Mouse (Mus musculus) hindbrain, embryonic 12.5 days (tissue): Measurements from ENCODE around the gene Atad5. TPM values are rescaled to one million over a fixed set of nuclear protein-coding genes. Genes with fewer than 3 reads are reported as not detected.

Experiments
- ATAC-seq: fragments of 200-750 bp; cut with Nextera tagmentation; 2 replicates; pipeline ENCODE4 v1.8.0; 2017; ENCODE audit warnings: moderate TSS enrichment; ENCODE audit not compliant: low FRiP score
- H3K27ac ChIP-seq: fragments of 300-500 bp; sonication (generic); 2 replicates; pipeline ENCODE4 v1.5.1; 2016; ENCODE audit warnings: mild to moderate bottlenecking
- H3K27me3 ChIP-seq: fragments of 300-500 bp; sonication (generic); 2 replicates; pipeline ENCODE4 v1.6.1; 2016; ENCODE audit warnings: mild to moderate bottlenecking
- H3K36me3 ChIP-seq: fragments of 300-500 bp; sonication (generic); 2 replicates; pipeline ENCODE4 v1.6.1; 2016; ENCODE audit warnings: mild to moderate bottlenecking
- H3K4me1 ChIP-seq: fragments of 300-500 bp; sonication (generic); 2 replicates; pipeline ENCODE4 v1.6.1; 2016
- H3K4me2 ChIP-seq: fragments of 300-500 bp; sonication (generic); replicated peaks from 2 replicates; pipeline ENCODE4 v1.6.1; 2016; ENCODE audit warnings: mild to moderate bottlenecking
- H3K4me3 ChIP-seq: fragments of 300-500 bp; sonication (generic); 2 replicates; pipeline ENCODE4 v1.5.1; 2016; ENCODE audit warnings: mild to moderate bottlenecking
- H3K9ac ChIP-seq: fragments of 300-500 bp; sonication (generic); 2 replicates; pipeline ENCODE4 v1.6.1; 2016; ENCODE audit warnings: mild to moderate bottlenecking, moderate library complexity
- H3K9me3 ChIP-seq: fragments of 300-500 bp; sonication (generic); replicated peaks from 2 replicates; pipeline ENCODE4 v1.6.1; 2016; ENCODE audit warnings: mild to moderate bottlenecking
- WGBS: fragments of 180-500 bp; shearing (Covaris S2); methylation state at CpG from one replicate; pipeline ENCODE4 v1.1.7; 2016; 5-methylcytosine and 5-hydroxymethylcytosine counted together
- polyA plus RNA-seq: library from polyadenylated mRNA; unstranded; fragments of >200 nt; fragmentation: Nextera tagmentation; extraction: Ambion mirVana; gene quantifications from 2 replicates; pipeline ENCODE4 v1.2.1, GENCODE M21; 2016

Gene Atad5
- polyA plus RNA-seq, 1 experiment from 2014 or later: 11.7 TPM

DNA sequence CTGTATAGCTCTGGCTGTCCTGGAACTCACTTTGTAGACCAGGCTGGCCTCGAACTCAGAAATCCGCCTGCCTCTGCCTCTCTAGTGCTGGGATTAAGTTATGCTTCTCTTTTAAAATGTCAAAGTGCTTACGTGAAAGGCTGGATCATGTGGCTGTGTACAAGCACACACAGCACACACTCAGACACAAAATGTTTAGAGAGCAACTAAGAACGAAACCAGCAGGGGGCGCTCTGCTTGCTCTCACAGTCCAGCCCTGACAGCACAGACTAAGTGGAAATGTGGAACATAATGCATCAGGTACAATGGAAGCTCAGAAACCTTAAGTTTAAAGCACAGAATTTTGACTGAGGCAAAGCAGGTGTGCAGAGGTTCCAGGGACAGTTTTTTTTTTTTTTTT is 2.4 kb upstream of the Atad5 start:
- Histone ChIP-seq H3K36me3 (no peaks in the 10 kb centered on the region), H3K9ac (no peak overlapping the region), H3K27me3 (no peaks in the 10 kb centered on the region), H3K27ac (no peak overlapping the region), H3K4me3 (no peak overlapping the region), H3K9me3 (no peaks in the 10 kb centered on the region), H3K4me1 (peaks cover 9% of the 10 kb centered on the region), H3K4me2 (no peak overlapping the region)
- ATAC-seq: peak; percentile 66; the same call in 1 of the 2 replicates
- WGBS: 9% methylated on average over 5 of the region's 5 CpGs

DNA sequence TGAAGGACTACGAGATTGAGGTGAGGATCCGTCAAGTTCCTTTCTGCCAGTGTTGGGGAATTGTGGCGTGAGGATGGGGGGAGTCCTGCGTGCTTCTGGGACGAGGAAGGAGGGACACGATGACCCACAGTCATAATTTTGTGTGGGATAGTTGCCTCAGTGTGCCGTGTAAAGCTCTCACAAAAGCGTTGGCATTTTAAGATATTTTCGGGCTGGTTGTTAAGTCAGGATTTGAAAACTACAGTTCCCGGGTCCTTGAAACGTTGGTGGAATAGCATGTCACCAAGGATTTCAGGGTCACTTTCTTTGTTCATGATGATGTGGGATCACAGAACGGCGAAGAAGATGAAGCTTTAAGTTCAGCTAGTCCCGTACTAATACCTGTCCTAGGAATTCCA is 616 bp downstream of the Atad5 start:
- Histone ChIP-seq H3K27me3 (no peaks in the 10 kb centered on the region), H3K4me3 (peak overlapping the region; percentile 74), H3K27ac (no peak overlapping the region), H3K9me3 (no peaks in the 10 kb centered on the region), H3K4me1 (peaks cover 9% of the 10 kb centered on the region), H3K36me3 (no peaks in the 10 kb centered on the region), H3K4me2 (peak overlapping the region; percentile 84), H3K9ac (peak overlapping the region; percentile 79)
- 2% methylated on average over 14 of the region's 14 CpGs for WGBS
- no peak for ATAC-seq

DNA sequence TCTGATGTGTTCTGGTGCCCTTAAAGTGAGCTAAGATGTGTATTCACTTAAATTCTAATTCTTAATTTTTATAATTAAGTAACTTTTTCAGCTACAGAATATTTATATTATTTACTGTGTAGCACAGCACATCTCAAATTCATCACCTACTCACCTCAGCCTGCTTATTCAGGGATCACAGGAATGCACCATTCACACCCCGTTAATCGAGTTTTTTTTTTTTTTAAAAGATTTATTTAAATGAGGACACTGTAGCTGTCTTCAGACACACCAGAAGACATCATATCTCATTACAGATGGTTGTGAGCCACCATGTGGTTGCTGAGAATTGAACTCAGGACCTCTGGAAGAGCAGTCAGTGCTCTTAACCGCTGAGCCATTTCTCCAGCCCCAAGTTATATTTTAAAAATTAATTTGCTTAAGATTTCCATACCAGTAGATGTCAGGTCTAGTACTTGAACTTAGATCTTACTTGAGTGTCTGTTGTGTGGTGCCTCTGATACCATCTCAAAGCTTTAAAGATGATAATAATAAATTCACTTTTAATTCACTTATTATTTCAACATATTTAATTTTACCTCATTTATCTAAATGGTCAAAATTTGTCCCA is 1.5 kb downstream of the Atad5 start:
- Histone ChIP-seq H3K4me3 (peak overlapping the region; percentile 74), H3K27ac (no peak overlapping the region), H3K9me3 (no peaks in the 10 kb centered on the region), H3K9ac (0 out of 2 replicates have a peak overlapping the region, but pooled peaks have one; percentile 79), H3K36me3 (peaks cover 3% of the 10 kb centered on the region; the same call in 1 of the 2 replicates), H3K27me3 (no peaks in the 10 kb centered on the region), H3K4me1 (peaks cover 9% of the 10 kb centered on the region), H3K4me2 (peak overlapping the region; percentile 84)
- ATAC-seq: no peak
- WGBS: 67% methylated on average over 3 of the region's 3 CpGs

DNA sequence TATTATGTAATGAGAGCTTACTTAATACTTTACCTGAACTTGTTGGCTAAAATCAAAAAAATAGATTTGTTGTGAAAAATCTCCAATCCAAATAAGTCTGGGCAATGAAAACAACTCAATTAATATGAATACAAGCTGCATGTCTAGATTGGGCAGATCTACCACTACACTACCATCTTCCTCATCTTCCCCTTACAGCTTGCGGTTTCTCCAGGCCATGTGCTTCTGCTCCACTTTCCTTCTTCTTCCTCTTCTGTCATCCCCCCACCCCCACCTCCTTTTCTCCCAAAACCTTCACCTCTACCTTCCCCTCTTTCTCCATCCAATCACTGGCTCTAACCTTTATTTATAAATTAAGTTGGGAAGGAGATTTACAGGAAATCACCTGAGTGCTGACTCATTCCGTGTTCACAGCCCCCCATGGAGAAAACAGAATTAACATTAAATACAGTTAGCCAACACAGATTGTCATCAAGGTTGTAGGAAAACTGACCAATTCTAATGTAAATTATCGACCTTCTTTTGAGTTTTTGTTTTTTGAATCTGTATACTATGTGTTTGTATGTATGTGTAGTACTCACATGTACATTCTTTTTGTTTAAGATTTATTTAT is 9.3 kb downstream of the Atad5 start:
- Histone ChIP-seq H3K4me1 (no peaks in the 10 kb centered on the region), H3K27ac (no peak overlapping the region), H3K9ac (no peak overlapping the region), H3K4me3 (no peak overlapping the region), H3K9me3 (no peaks in the 10 kb centered on the region), H3K36me3 (peaks cover 30% of the 10 kb centered on the region), H3K27me3 (no peaks in the 10 kb centered on the region), H3K4me2 (no peak overlapping the region)
- no peak for ATAC-seq
- 96% methylated on average over 3 of the region's 3 CpGs for WGBS

DNA sequence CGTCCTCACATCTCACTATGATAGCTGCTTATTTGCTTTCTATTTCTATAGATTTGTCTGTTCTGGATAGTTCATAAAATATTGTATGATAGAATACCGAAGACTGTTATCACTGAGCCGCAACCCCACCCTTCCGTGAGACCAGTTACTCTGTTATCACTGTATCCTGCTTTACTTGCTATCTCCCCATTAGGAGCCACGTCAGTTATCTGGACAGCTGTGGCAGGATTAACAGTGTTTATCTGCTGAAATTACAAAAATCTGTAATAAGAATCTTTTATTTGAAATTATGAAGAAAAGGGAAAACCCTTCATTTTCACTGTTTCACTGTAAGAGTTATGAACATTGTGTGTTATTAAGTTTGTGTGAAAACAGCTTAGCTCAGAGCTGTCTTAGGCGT is 12.1 kb downstream of the Atad5 start:
- H3K4me3 ChIP-seq: no peak overlapping the region
- peaks cover 32% of the 10 kb centered on the region for H3K36me3 ChIP-seq
- no peak overlapping the region for H3K27ac ChIP-seq
- H3K27me3 ChIP-seq: no peaks in the 10 kb centered on the region
- no peak for ATAC-seq
- no peaks in the 10 kb centered on the region for H3K4me1 ChIP-seq
- no peak overlapping the region for H3K4me2 ChIP-seq
- H3K9ac ChIP-seq: no peak overlapping the region
- WGBS: 95% methylated on average over 6 of the region's 6 CpGs
- no peaks in the 10 kb centered on the region for H3K9me3 ChIP-seq

DNA sequence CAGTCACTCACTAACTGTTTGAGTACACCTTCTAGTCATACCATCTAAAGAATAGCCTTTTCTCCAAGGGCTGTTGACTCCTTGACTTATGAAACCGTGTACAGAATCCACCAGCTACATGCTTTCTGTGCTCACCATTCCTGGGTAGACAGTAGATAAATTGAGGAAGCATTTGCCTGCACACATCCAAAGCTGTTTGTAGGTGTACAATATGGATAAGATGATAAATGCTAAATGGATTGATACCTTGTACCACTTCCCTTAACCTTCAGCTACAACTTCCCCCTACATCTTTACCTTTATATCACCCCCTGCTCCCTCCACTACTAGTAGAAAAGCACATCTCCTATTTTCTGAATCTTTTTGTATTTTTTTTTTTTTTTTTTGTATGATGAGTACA is 15.2 kb downstream of the Atad5 start:
- 95% methylated on average over 1 of the region's 1 CpGs for WGBS
- Histone ChIP-seq H3K36me3 (peaks cover 28% of the 10 kb centered on the region), H3K27ac (no peak overlapping the region), H3K9me3 (no peaks in the 10 kb centered on the region), H3K9ac (no peak overlapping the region), H3K4me2 (no peak overlapping the region), H3K27me3 (no peaks in the 10 kb centered on the region), H3K4me3 (no peak overlapping the region), H3K4me1 (no peaks in the 10 kb centered on the region)
- no peak for ATAC-seq

DNA sequence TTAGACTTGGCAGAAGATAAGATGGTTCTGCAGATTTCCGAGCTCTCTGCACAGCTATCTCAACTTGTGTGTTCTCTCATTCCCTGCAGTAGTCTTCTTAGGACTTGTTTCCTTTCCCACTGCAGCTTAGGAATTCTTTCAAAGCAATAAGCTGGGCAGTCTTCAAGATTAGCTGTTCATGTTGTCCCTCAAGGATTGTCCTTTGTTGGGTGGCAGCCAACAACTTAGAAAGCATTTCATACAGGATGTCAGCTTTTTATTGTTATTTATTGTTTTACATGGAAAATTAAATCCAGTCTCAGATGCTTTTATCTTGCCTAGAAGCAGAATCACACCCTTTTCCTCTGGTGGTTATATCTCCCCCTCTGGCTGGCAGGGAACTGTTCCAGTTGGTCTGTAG is 27.2 kb downstream of the Atad5 start:
- Histone ChIP-seq H3K4me1 (no peaks in the 10 kb centered on the region), H3K27ac (no peak overlapping the region), H3K9ac (no peak overlapping the region), H3K27me3 (no peaks in the 10 kb centered on the region), H3K4me3 (no peak overlapping the region), H3K36me3 (peaks cover 64% of the 10 kb centered on the region), H3K4me2 (no peak overlapping the region), H3K9me3 (no peaks in the 10 kb centered on the region)
- ATAC-seq: no peak
- 97% methylated on average over 1 of the region's 1 CpGs for WGBS

DNA sequence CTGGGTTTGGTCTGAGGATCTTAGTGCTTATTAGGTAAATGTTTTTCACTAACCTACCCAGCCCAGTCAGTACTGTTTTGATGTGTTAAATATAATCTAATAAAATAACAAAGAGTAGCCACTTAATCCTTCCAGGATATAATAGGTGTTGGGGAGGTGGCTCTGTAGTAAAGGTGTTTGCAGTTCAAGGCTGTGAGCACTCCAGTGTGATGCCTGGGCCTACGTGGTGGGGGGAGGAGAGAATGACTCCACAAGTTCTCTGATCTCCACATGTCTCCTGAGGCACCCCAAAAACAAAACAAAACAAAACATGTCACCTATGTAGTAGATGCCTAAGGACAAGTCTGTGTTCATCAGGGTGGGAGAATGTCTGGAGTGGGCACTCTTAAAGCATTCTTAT is 42.9 kb downstream of the Atad5 start:
- Histone ChIP-seq H3K36me3 (peaks cover 45% of the 10 kb centered on the region), H3K9me3 (no peaks in the 10 kb centered on the region), H3K27ac (no peak overlapping the region), H3K9ac (no peak overlapping the region), H3K4me3 (no peak overlapping the region), H3K4me2 (no peak overlapping the region), H3K27me3 (no peaks in the 10 kb centered on the region), H3K4me1 (no peaks in the 10 kb centered on the region)
- no peak for ATAC-seq
- WGBS: 73% methylated on average over 1 of the region's 1 CpGs

DNA sequence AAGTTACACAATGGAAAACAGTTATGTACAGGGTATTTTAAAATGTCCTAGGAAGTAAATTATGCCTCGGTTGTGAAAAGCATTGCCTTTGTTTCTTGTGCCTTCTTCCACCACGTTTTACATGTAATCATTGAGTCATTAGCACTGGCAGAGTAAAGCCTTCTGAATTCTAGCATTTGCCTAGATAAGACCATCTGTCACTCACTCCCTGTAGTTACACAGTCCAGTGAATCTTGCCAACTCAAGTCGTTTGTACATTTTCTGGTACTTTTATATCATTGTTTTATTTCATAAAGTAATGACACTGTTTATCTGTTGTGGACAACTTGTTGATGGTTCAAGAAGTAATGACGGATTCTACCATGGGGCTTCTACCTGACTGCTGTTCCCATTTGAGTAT is 45.5 kb downstream of the Atad5 start:
- ATAC-seq: no peak
- peaks cover 56% of the 10 kb centered on the region for H3K36me3 ChIP-seq
- WGBS: 84% methylated on average over 4 of the region's 4 CpGs

DNA sequence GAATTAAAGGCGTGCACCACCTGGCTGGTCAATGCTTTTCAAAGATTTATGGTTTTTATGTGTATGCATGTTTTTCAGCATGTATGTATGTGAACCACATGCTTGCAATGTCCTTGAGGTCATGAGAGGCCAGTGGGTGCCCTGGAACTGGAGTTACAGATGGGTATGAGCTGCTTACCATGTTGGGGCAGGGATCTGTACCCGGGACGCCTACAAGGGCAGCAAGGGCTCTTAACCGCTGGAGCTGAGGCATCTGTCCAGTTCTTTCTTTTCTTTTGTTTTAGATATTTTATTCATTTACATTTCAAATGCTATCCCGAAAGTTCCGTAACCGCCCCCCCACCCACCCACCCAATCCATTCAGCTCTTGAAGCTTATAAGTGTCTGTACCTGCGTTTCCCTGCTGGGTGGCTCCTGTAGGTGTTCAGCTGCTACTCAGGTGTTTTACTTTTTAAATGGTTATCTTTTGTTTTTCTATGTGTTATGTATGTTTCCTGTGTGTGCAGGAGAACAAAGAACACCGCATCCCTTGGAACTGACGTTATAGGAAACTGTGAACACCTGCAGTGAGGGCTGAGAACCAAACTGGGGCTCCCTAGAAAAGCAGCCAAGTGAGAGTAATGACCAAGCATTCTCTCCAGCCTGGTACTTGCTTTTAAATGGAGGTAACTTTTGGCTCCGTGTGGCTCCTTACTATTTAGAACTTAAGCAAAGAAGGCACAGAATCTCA is 46.9 kb downstream of the Atad5 start:
- no peaks in the 10 kb centered on the region for H3K27me3 ChIP-seq
- peaks cover 53% of the 10 kb centered on the region for H3K36me3 ChIP-seq
- no peak overlapping the region for H3K4me3 ChIP-seq
- no peak for ATAC-seq
- WGBS: 86% methylated on average over 11 of the region's 11 CpGs
- H3K4me2 ChIP-seq: no peak overlapping the region
- H3K4me1 ChIP-seq: peaks cover 6% of the 10 kb centered on the region; the same call in 1 of the 2 replicates
- H3K9ac ChIP-seq: no peak overlapping the region
- H3K9me3 ChIP-seq: no peaks in the 10 kb centered on the region
- H3K27ac ChIP-seq: no peak overlapping the region

More for the DNA sequence above, 45.5 kb downstream of the Atad5 start:
- Histone ChIP-seq H3K4me1 (0 out of 2 replicates have a peak, but pooled peaks cover 3% of the 10 kb centered on the region), H3K9ac (no peak overlapping the region), H3K27ac (no peak overlapping the region), H3K27me3 (no peaks in the 10 kb centered on the region), H3K9me3 (no peaks in the 10 kb centered on the region), H3K4me3 (no peak overlapping the region), H3K4me2 (no peak overlapping the region)

DNA sequence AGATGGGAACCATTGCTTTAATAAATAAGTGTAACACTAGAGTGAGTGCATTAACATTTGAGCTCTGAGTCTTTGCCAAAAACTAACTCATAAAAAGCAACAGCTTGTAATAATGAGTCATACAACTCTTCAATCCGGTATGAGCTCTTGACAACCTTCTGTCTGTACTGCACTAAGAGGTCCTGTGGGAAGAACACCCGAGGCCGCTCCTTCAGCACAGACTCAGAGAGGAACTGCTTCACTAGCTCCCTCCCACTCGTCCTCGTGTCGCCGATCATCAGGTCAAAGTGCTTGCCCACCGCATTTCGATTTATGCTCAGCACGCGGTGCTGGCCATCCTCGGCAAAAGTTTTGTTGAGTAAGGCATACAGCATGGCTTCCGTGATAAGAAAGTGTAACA is 47.6 kb downstream of the Atad5 start:
- Histone ChIP-seq H3K4me1 (peaks cover 6% of the 10 kb centered on the region; the same call in 1 of the 2 replicates), H3K36me3 (peaks cover 52% of the 10 kb centered on the region), H3K27ac (no peak overlapping the region), H3K4me2 (no peak overlapping the region), H3K9ac (no peak overlapping the region), H3K4me3 (no peak overlapping the region), H3K27me3 (no peaks in the 10 kb centered on the region), H3K9me3 (no peaks in the 10 kb centered on the region)
- no peak for ATAC-seq
- WGBS: 95% methylated on average over 13 of the region's 13 CpGs

DNA sequence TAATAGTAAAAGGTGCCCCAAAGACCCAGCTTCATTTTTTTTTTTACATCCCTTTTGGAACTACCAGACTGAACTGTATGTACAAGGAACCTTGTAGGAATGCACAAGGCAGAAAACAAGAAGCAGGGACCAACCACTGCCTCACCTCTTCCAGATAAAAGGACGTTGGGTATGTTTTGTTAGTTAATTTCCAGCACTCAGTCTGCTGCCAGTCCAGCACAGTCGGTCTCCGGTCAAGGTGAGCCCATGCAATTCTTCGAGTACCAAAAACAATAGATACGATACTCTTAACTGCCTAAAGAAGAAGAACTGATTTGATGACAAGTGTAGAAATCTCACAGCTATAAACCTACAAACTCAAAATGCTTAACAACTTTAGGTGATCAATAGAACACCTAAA is 48.6 kb downstream of the Atad5 start:
- H3K27ac ChIP-seq: no peak overlapping the region
- no peak overlapping the region for H3K9ac ChIP-seq
- H3K27me3 ChIP-seq: no peaks in the 10 kb centered on the region
- 94% methylated on average over 5 of the region's 5 CpGs for WGBS
- no peak overlapping the region for H3K4me2 ChIP-seq
- no peak overlapping the region for H3K4me3 ChIP-seq
- peaks cover 9% of the 10 kb centered on the region for H3K4me1 ChIP-seq
- ATAC-seq: no peak
- peaks cover 44% of the 10 kb centered on the region for H3K36me3 ChIP-seq
- H3K9me3 ChIP-seq: no peaks in the 10 kb centered on the region
